Mouse (Mus musculus): ENCODE data around the gene Espn. TPM values are rescaled to one million over a fixed set of nuclear protein-coding genes. Genes with fewer than 3 reads are reported as not detected.
A peak's percentile ranks its signal among the peaks of the same experiment; 100 is the strongest.

The Espn gene
- polyA plus RNA-seq, 1 experiment = 48.3 TPM

DNA sequence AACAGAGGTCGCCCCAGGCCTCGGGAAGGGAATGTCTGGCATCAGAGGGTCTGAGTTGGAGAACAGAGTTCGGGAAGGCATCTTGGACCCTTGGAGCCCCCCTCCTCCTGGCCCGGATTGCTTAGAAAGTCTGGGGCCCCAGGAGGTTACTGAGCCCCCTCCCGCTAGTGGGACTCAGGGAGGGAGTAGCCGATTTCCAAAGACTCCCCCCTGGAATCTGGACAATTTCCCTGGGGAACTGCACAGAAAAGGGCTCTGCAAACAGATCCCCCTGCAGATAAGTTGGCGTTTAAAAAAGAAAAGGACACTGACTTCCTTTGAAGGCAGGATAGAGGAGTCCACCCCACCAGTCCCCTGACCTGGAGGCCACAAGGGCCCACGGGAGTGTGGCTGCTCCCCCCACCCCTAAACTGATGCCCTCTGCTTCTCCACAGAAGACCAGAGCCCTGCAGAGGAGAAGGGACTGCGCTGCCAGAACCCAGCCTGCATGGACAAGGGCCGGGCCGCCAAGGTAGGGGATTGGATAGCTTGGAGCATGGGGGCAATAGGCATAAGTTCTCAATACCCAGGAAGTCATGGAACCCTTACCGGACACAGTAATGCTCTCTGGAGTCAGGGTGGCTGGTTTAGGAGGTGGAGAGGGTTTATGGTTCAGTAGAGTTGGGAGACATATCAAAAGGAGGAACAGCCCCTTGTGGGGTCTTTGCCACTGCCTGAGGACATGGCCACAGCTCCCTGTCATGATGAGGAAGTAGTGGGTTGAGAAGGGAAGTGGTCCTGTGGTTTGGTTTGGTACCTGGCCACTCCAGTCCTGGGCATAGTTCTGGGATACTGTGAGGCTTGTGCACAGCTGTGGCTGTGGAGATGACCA is 64.7 kb downstream of the Espn start:
- Histone ChIP-seq H3K4me1 (ENCODE audit: control insufficient read depth, insufficient read depth, low read length) (peaks cover 8% of the 10 kb centered on the region; the same call in 1 of the 2 replicates), H3K27me3 (replicated peaks; ENCODE audit: control insufficient read depth, insufficient read depth, low read length) (no peaks in the 10 kb centered on the region), H3K4me3 (ENCODE audit: insufficient read depth, low read depth, low read length) (peak overlapping the region; percentile 88), H3K27ac (ENCODE audit: insufficient read depth, low read depth, low read length) (0 out of 2 replicates have a peak overlapping the region, but pooled peaks have one; percentile 42), H3K36me3 (ENCODE audit: control insufficient read depth, insufficient read depth, low read length) (no peaks in the 10 kb centered on the region)
- TF ChIP-seq CTCF (conservative IDR thresholded peaks at IDR 0.05; ENCODE audit: insufficient read depth, insufficient read length, low read depth, low read length) = no peak
- no peak for TF ChIP-seq POLR2A (IDR thresholded peaks at IDR 0.05; ENCODE audit: low read depth, low read length)
- DNase-seq = no peak
- WGBS = 10% methylated on average over 12 of the region's 12 CpGs

DNA sequence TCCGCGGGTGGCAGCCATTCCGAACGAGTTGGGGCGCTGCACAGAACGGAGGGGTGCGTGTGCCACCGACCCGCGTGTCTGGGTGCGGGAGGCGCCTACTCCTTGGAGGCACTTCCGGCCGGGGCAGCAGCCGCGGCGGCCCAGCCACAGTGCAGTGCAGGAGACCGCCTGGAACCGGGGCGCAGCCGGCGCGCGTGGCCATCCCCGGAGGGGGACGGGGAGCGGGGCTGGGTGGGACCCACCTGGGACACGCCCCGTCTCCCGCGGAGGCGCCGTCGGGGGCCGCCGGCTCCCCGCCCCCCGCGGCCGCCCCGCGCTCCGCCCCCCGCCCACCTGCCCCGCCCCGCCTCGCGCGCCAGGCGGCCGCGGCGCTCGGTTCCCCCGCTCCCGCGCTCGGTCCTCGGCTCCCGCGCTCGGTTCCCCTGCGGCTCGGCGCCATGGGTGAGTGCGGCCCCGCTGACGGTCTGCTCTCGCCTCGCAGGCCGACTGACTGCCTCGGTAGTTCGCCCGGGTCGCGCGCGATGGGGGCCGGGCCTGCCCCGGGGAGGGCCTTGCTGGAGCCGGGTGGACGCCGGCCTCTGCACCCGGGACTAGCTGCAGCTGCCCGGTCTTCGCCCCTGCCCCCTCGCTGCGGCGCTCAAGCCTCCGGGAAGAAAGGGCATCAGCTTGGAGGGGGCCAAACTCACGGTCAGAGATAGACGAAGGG is 65.5 kb downstream of the Espn start:
- TF ChIP-seq CTCF (conservative IDR thresholded peaks at IDR 0.05; ENCODE audit: insufficient read depth, insufficient read length, low read depth, low read length) = no peak
- no peak for TF ChIP-seq POLR2A (IDR thresholded peaks at IDR 0.05; ENCODE audit: low read depth, low read length)
- 0 out of 2 replicates have a peak overlapping the region, but pooled peaks have one; percentile 42 for H3K27ac ChIP-seq (ENCODE audit: insufficient read depth, low read depth, low read length)
- peaks cover 8% of the 10 kb centered on the region; the same call in 1 of the 2 replicates for H3K4me1 ChIP-seq (ENCODE audit: control insufficient read depth, insufficient read depth, low read length)
- peak overlapping the region; percentile 88 for H3K4me3 ChIP-seq (ENCODE audit: insufficient read depth, low read depth, low read length)
- peak; percentile 78 for DNase-seq
- WGBS = under 1% methylated on average over 81 of the region's 92 CpGs
- no peaks in the 10 kb centered on the region for H3K36me3 ChIP-seq (ENCODE audit: control insufficient read depth, insufficient read depth, low read length)
- no peaks in the 10 kb centered on the region for H3K27me3 ChIP-seq (replicated peaks; ENCODE audit: control insufficient read depth, insufficient read depth, low read length)

- Histone ChIP-seq H3K27me3 (replicated peaks; ENCODE audit: control insufficient read depth, insufficient read depth, low read length) (no peaks in the 10 kb centered on the region), H3K4me3 (ENCODE audit: insufficient read depth, low read depth, low read length) (no peak overlapping the region), H3K27ac (ENCODE audit: insufficient read depth, low read depth, low read length) (no peak overlapping the region), H3K36me3 (ENCODE audit: control insufficient read depth, insufficient read depth, low read length) (no peaks in the 10 kb centered on the region), H3K4me1 (ENCODE audit: control insufficient read depth, insufficient read depth, low read length) (peaks cover 8% of the 10 kb centered on the region; the same call in 1 of the 2 replicates)
- TF ChIP-seq CTCF (conservative IDR thresholded peaks at IDR 0.05; ENCODE audit: insufficient read depth, insufficient read length, low read depth, low read length) (no peak), POLR2A (IDR thresholded peaks at IDR 0.05; ENCODE audit: low read depth, low read length) (no peak)
- DNase-seq = no peak
- 90% methylated on average over 7 of the region's 7 CpGs for WGBS
Observed at GRCm38 (mm10) chr4:152084616-152085015, 67.6 kb downstream of the Espn start.

DNA sequence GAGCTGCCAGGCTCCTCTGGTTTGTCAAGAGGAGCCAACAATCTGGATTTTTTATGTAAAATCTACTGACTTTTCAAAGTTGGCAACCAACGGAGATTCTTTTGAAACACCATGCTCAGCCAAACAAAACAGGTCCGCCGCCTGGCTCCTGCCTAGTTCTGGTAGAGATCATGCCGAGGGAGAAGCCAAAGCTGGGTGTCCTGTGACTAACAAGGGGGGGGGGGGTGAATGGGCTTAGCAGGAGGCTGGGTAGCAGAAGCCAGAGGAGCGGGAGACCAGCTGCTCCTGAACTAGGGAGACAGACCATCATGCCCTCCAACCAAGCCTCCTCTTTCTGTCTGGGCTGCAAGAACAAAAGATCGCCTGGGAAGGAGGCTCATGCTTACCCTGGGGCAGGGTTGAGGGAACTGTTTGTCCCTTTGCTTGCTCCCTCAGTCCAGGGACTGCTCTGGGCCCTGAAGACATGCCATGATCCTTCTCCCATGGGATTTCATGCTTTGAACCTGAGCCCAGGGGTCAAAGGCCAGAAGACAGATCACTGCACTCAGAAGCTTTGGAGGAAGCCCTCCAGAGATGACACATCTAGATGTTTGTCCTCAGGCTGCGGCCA is 68.5 kb downstream of the Espn start:
- Histone ChIP-seq H3K4me3 (ENCODE audit: insufficient read depth, low read depth, low read length) (no peak overlapping the region), H3K36me3 (ENCODE audit: control insufficient read depth, insufficient read depth, low read length) (no peaks in the 10 kb centered on the region), H3K4me1 (ENCODE audit: control insufficient read depth, insufficient read depth, low read length) (peaks cover 8% of the 10 kb centered on the region; the same call in 1 of the 2 replicates), H3K27me3 (replicated peaks; ENCODE audit: control insufficient read depth, insufficient read depth, low read length) (no peaks in the 10 kb centered on the region), H3K27ac (ENCODE audit: insufficient read depth, low read depth, low read length) (no peak overlapping the region)
- 46% methylated on average over 7 of the region's 7 CpGs for WGBS
- TF ChIP-seq CTCF (conservative IDR thresholded peaks at IDR 0.05; ENCODE audit: insufficient read depth, insufficient read length, low read depth, low read length) = no peak
- no peak for TF ChIP-seq POLR2A (IDR thresholded peaks at IDR 0.05; ENCODE audit: low read depth, low read length)
- peak; percentile 51 for DNase-seq

- no peaks in the 10 kb centered on the region for H3K27me3 ChIP-seq (replicated peaks; ENCODE audit: control insufficient read depth, insufficient read depth, low read length)
- TF ChIP-seq POLR2A (IDR thresholded peaks at IDR 0.05; ENCODE audit: low read depth, low read length) (no peak), CTCF (conservative IDR thresholded peaks at IDR 0.05; ENCODE audit: insufficient read depth, insufficient read length, low read depth, low read length) (no peak)
- H3K27ac ChIP-seq (ENCODE audit: insufficient read depth, low read depth, low read length) = no peak overlapping the region
- H3K4me3 ChIP-seq (ENCODE audit: insufficient read depth, low read depth, low read length) = no peak overlapping the region
- no peaks in the 10 kb centered on the region for H3K36me3 ChIP-seq (ENCODE audit: control insufficient read depth, insufficient read depth, low read length)
- H3K4me1 ChIP-seq (ENCODE audit: control insufficient read depth, insufficient read depth, low read length) = no peaks in the 10 kb centered on the region
- no peak for DNase-seq
- WGBS = 22% methylated on average over 7 of the region's 7 CpGs
Observed at GRCm38 (mm10) chr4:152079931-152080330, 72.2 kb downstream of the Espn start.

DNA sequence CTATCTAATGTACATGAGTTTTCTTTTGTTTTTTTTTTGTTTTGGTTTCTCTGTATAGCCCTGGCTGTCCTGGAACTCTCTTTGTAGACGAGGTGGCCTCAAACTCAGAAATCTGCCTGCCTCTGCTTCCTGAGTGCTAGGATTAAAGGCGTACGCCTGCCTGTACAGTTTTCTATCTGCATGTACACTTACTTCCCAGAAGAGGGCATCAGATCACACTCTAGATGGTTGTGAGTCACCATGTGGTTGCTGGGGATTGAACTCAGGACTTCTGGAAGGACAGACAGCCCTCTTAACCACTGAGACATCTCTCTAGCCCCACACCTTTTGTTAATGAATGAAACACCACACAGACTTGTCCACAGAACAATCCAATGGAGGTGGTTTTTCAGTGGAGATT is 72.9 kb downstream of the Espn start:
- TF ChIP-seq POLR2A (IDR thresholded peaks at IDR 0.05; ENCODE audit: low read depth, low read length) = no peak
- no peak for TF ChIP-seq CTCF (conservative IDR thresholded peaks at IDR 0.05; ENCODE audit: insufficient read depth, insufficient read length, low read depth, low read length)
- 95% methylated on average over 3 of the region's 3 CpGs for WGBS
- no peak for DNase-seq
- Histone ChIP-seq H3K27me3 (replicated peaks; ENCODE audit: control insufficient read depth, insufficient read depth, low read length) (no peaks in the 10 kb centered on the region), H3K36me3 (ENCODE audit: control insufficient read depth, insufficient read depth, low read length) (no peaks in the 10 kb centered on the region), H3K27ac (ENCODE audit: insufficient read depth, low read depth, low read length) (no peak overlapping the region), H3K4me3 (ENCODE audit: insufficient read depth, low read depth, low read length) (no peak overlapping the region), H3K4me1 (ENCODE audit: control insufficient read depth, insufficient read depth, low read length) (no peaks in the 10 kb centered on the region)

Data from kidney, adult 2 months (tissue).